Mouse (Mus musculus): ENCODE data around the gene Rassf9. TPM values are rescaled to one million over a fixed set of nuclear protein-coding genes. Genes with fewer than 3 reads are reported as not detected.

Rassf9 gene
- total RNA-seq (2023) = not detected

GRCm38 (mm10) chr10:102511807-102512461 lies at the start of gene Rassf9:
Rassf9 (plus strand) TSS chr10:102512222.

GRCm38 (mm10) chr10:102490386-102490785 lies 21.6 kb upstream of the Rassf9 start, which contains the start of gene Nts:
Nts (minus strand) TSS chr10:102490486.

Other genes with a start within 250 kb of the Rassf9 start
- gene Nts, start 21.7 kb upstream of the Rassf9 start, total RNA-seq (2023) = not detected